Mouse (Mus musculus) ES-Bruce4 (cell line): ENCODE measurements around the gene Smg9. TPM values are rescaled to one million over a fixed set of nuclear protein-coding genes. Genes with fewer than 3 reads are reported as not detected.
A peak's percentile ranks its signal among the peaks of the same experiment; 100 is the strongest.

Source experiments
- H3K27ac ChIP-seq: 2 replicates; pipeline ENCODE4 v1.5.1; 2012; ENCODE audit warnings: low read length, inconsistent platforms; ENCODE audit not compliant: insufficient read depth
- H3K27me3 ChIP-seq: 2 replicates; pipeline ENCODE4 v1.6.1; 2012; ENCODE audit warnings: mild to moderate bottlenecking, low read length, inconsistent platforms; ENCODE audit not compliant: control insufficient read depth, poor library complexity, insufficient read depth, severe bottlenecking
- H3K36me3 ChIP-seq: 2 replicates; pipeline ENCODE4 v1.6.1; 2012; ENCODE audit warnings: inconsistent platforms, mild to moderate bottlenecking, low read length, moderate library complexity; ENCODE audit not compliant: control insufficient read depth, poor library complexity, insufficient read depth, severe bottlenecking
- H3K4me1 ChIP-seq: one replicate; pipeline ENCODE4 v1.8.1; 2011; ENCODE audit warnings: low read length; ENCODE audit not compliant: control insufficient read depth, insufficient read depth
- H3K4me3 ChIP-seq: 2 replicates; pipeline ENCODE4 v1.5.1; 2011; ENCODE audit warnings: low read depth, mild to moderate bottlenecking, low read length
- H3K9ac ChIP-seq: 2 replicates; pipeline ENCODE4 v1.6.1; 2012; ENCODE audit warnings: low read depth, mild to moderate bottlenecking, inconsistent platforms; ENCODE audit not compliant: poor library complexity, severe bottlenecking
- H3K9me3 ChIP-seq: replicated peaks from 2 replicates; pipeline ENCODE4 v1.6.1; 2012; ENCODE audit warnings: mild to moderate bottlenecking, low read length, inconsistent platforms; ENCODE audit not compliant: control insufficient read depth, poor library complexity, insufficient read depth, severe bottlenecking
- CTCF ChIP-seq: IDR thresholded peaks from one replicate; pipeline ENCODE4 v1.8.1; 2011; ENCODE audit warnings: low read depth, low read length
- EP300 ChIP-seq: IDR thresholded peaks from 2 replicates; pipeline ENCODE4 v1.6.1; 2011; ENCODE audit warnings: low read depth, low read length; ENCODE audit not compliant: insufficient read depth
- POLR2A ChIP-seq: IDR thresholded peaks from one replicate; pipeline ENCODE4 v1.8.1; 2011; ENCODE audit warnings: low read length; ENCODE audit not compliant: insufficient read depth
- polyA plus RNA-seq: library from polyadenylated mRNA; stranded (reverse); fragments of >200 nt; gene quantifications from 2 replicates; pipeline ENCODE4 v1.2.4, GENCODE M21; 2011; ENCODE audit warnings: low read depth; ENCODE audit not compliant: missing spikeins, insufficient read depth, insufficient read length

Smg9 gene
- polyA plus RNA-seq, 1 experiment = 25.5 TPM

- TF ChIP-seq CTCF = peak; percentile 49
- TF ChIP-seq POLR2A = no peak
- no peaks in the 10 kb centered on the region for H3K27me3 ChIP-seq
Observed at GRCm38 (mm10) chr7:24363228-24363627, 36.2 kb upstream of the Smg9 start.

GRCm38 (mm10) chr7:24364827-24365226 lies 34.6 kb upstream of the Smg9 start:
- H3K4me1 ChIP-seq = peaks cover 2% of the 10 kb centered on the region
- TF ChIP-seq POLR2A (no peak), CTCF (peak; percentile 69), EP300 (0 out of 2 replicates have a peak, but pooled peaks have one; percentile 15)
- no peak overlapping the region for H3K27ac ChIP-seq
- no peak overlapping the region for H3K9ac ChIP-seq
- no peak overlapping the region for H3K4me3 ChIP-seq
- H3K9me3 ChIP-seq = no peaks in the 10 kb centered on the region
- no peaks in the 10 kb centered on the region for H3K27me3 ChIP-seq
- H3K36me3 ChIP-seq = no peaks in the 10 kb centered on the region

More at GRCm38 (mm10) chr7:24363228-24363627, 36.2 kb upstream of the Smg9 start:
- Histone ChIP-seq H3K9me3 (no peaks in the 10 kb centered on the region), H3K4me1 (no peaks in the 10 kb centered on the region), H3K9ac (no peak overlapping the region), H3K4me3 (no peak overlapping the region), H3K36me3 (no peaks in the 10 kb centered on the region), H3K27ac (no peak overlapping the region)

DNA sequence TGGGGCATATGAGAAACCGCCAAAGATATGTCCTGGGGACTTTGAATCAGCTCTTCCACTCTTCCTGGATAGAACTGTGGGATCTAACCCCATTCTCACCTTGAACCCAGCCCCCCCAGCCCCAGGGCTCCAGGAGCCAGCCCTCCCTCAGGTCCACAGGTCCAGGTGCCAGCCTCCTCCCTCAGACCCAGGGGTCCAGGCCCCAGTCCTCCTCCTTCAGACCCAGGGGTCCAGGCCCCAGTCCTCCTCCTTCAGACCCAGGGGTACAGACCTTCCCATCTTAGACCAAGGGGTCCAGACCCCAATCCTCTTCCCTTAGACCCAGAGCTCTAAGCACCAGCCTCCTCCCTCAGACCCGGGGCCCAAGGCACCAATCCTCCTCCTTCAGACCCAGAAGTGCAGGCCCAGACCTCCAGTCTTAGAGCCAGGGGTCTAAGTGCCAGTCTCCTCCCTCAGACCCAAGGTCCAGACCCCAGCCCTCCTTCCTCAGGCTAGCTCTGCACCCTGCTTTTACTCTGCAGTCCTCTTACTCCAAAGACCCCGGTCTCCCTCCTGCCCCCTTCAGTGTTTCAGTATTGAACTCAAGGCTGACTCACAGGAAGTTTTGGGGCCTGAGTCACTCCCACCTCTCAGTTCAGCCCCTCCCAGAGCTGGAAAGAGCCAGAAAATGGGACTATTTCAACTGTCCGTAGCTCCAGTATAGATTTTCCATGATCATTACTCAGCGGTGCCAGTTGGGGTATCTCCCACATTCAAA lies 34.0 kb upstream of the Smg9 start:
- no peak for TF ChIP-seq POLR2A
- no peak for TF ChIP-seq CTCF
- TF ChIP-seq EP300 = no peak
- Histone ChIP-seq H3K9ac (no peak overlapping the region), H3K4me3 (no peak overlapping the region), H3K9me3 (no peaks in the 10 kb centered on the region), H3K27me3 (no peaks in the 10 kb centered on the region), H3K4me1 (peaks cover 2% of the 10 kb centered on the region), H3K27ac (no peak overlapping the region), H3K36me3 (no peaks in the 10 kb centered on the region)

GRCm38 (mm10) chr7:24366716-24367632 lies 32.4 kb upstream of the Smg9 start:
- Histone ChIP-seq H3K27me3 (no peaks in the 10 kb centered on the region), H3K27ac (no peak overlapping the region), H3K4me1 (peaks cover 2% of the 10 kb centered on the region), H3K4me3 (no peak overlapping the region), H3K9me3 (no peaks in the 10 kb centered on the region), H3K36me3 (no peaks in the 10 kb centered on the region), H3K9ac (no peak overlapping the region)
- TF ChIP-seq POLR2A (no peak), CTCF (no peak), EP300 (no peak)

GRCm38 (mm10) chr7:24368226-24368625 lies 31.2 kb upstream of the Smg9 start:
- TF ChIP-seq CTCF (no peak), POLR2A (no peak), EP300 (no peak)
- Histone ChIP-seq H3K27me3 (no peaks in the 10 kb centered on the region), H3K9ac (no peak overlapping the region), H3K36me3 (no peaks in the 10 kb centered on the region), H3K27ac (no peak overlapping the region), H3K4me1 (peaks cover 2% of the 10 kb centered on the region), H3K4me3 (no peak overlapping the region), H3K9me3 (no peaks in the 10 kb centered on the region)

GRCm38 (mm10) chr7:24368946-24369345 lies 30.5 kb upstream of the Smg9 start:
- H3K9me3 ChIP-seq = no peaks in the 10 kb centered on the region
- no peaks in the 10 kb centered on the region for H3K36me3 ChIP-seq
- H3K4me1 ChIP-seq = peaks cover 2% of the 10 kb centered on the region
- TF ChIP-seq CTCF (no peak), EP300 (no peak), POLR2A (no peak)
- H3K4me3 ChIP-seq = no peak overlapping the region
- no peak overlapping the region for H3K27ac ChIP-seq
- no peaks in the 10 kb centered on the region for H3K27me3 ChIP-seq
- H3K9ac ChIP-seq = no peak overlapping the region
